Mouse (Mus musculus): ENCODE measurements around the gene Ap2a1.

Gene Ap2a1

DNA sequence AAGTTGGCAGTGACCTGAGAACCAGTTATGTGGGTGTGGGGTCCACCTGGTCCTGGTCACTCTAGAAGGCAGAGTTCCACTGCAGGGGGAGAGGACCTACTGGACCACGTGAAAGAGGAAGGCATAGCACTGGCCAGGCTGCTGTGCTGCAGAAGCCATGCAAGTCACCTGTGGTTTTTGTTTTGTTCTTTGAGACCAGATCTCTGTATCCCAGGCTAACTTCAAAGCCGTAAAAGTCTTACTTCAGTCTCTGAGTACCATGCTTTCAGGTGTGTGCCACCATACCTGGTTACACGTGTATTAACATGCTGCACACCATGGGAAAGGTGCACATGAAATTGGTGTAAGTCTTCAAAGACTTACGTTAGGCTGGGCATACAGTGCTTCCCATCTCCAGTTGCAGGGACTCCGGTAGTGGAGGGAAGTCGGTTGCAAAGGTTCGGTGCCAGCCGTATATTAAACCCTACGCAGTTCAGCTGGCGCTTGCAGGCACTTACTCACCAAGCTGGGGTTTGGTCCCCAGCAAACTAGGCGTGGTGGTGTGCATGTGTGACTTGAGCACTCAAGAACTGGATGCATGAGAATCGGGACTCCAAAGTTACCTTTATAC lies 77.6 kb downstream of the Ap2a1 start:
- in situ Hi-C loops (cut with MboI; ENCODE audit: low sequenced_read_pairs) = no loop called here

GRCm38 (mm10) chr7:44850789-44851624 lies 78.3 kb downstream of the Ap2a1 start:
- in situ Hi-C loops (cut with MboI; ENCODE audit: low sequenced_read_pairs) = no loop called here
